Mouse (Mus musculus): ENCODE results near the gene Ube2v1. TPM values are rescaled to one million over a fixed set of nuclear protein-coding genes. Genes with fewer than 3 reads are reported as not detected.
"Not testable (repeated sequence)": the region's sequence is repeated elsewhere in the genome, so short reads cannot be mapped to it uniquely, and the experiment has no call there.

Ube2v1 gene
- polyA plus RNA-seq, 1 experiment, result 322 TPM

GRCm38 (mm10) chr2:167617472-167617871 lies 14.4 kb downstream of the Ube2v1 start:
- Histone ChIP-seq H3K4me3 (no peak overlapping the region), H3K79me2 (ENCODE audit: control insufficient read depth, insufficient read depth) (peaks cover 74% of the 10 kb centered on the region), H3K27me3 (ENCODE audit: control insufficient read depth, insufficient read depth, insufficient read length) (no peaks in the 10 kb centered on the region), H3K4me2 (ENCODE audit: low read depth) (no peak overlapping the region), H3K36me3 (ENCODE audit: control insufficient read depth, insufficient read depth) (peaks cover 37% of the 10 kb centered on the region), H3ac (ENCODE audit: control insufficient read depth, insufficient read length) (no peak overlapping the region)
- TF ChIP-seq USF1 (IDR thresholded peaks at IDR 0.05; ENCODE audit: low read depth) (no peak), TCF12 (IDR thresholded peaks at IDR 0.05; ENCODE audit: insufficient read depth, poor library complexity, severe bottlenecking) (no peak), POLR2A (IDR thresholded peaks at IDR 0.05; ENCODE audit: insufficient read length, low read depth) (no peak), MYOD1 (IDR thresholded peaks at IDR 0.05; ENCODE audit: control insufficient read depth in 1 of 3, insufficient read length in 2 of 3, low read depth in 2 of 3) (no peak), MAX (IDR thresholded peaks at IDR 0.05; ENCODE audit: low read depth) (no peak), MYOG (IDR thresholded peaks at IDR 0.05; ENCODE audit: control insufficient read depth in 1 of 3, insufficient read depth in 1 of 3, insufficient read length in 2 of 3, low read depth in 2 of 3) (no peak), CEBPB (IDR thresholded peaks at IDR 0.05; ENCODE audit: insufficient read depth, poor library complexity, severe bottlenecking) (no peak), POLR2AphosphoS2 (IDR thresholded peaks at IDR 0.05; ENCODE audit: insufficient read length, low read depth) (no peak), REST (IDR thresholded peaks at IDR 0.05; ENCODE audit: insufficient read depth, insufficient read length) (no peak), TCF3 (IDR thresholded peaks at IDR 0.05; ENCODE audit: insufficient read length, low read depth) (no peak), E2F4 (IDR thresholded peaks at IDR 0.05; ENCODE audit: insufficient read depth) (no peak), SRF (IDR thresholded peaks at IDR 0.05; ENCODE audit: control insufficient read depth, insufficient read length, low read depth) (no peak)

- Histone ChIP-seq H3ac (ENCODE audit: control insufficient read depth, insufficient read length) (no peak overlapping the region), H3K4me3 (no peak overlapping the region), H3K27me3 (ENCODE audit: control insufficient read depth, insufficient read depth, insufficient read length) (no peaks in the 10 kb centered on the region), H3K4me2 (ENCODE audit: low read depth) (no peak overlapping the region), H3K36me3 (ENCODE audit: control insufficient read depth, insufficient read depth) (peaks cover 37% of the 10 kb centered on the region), H3K79me2 (ENCODE audit: control insufficient read depth, insufficient read depth) (peaks cover 74% of the 10 kb centered on the region)
- TF ChIP-seq POLR2AphosphoS2 (IDR thresholded peaks at IDR 0.05; ENCODE audit: insufficient read length, low read depth) (no peak), MAX (IDR thresholded peaks at IDR 0.05; ENCODE audit: low read depth) (no peak), CEBPB (IDR thresholded peaks at IDR 0.05; ENCODE audit: insufficient read depth, poor library complexity, severe bottlenecking) (no peak), REST (IDR thresholded peaks at IDR 0.05; ENCODE audit: insufficient read depth, insufficient read length) (no peak), USF1 (IDR thresholded peaks at IDR 0.05; ENCODE audit: low read depth) (no peak), POLR2A (IDR thresholded peaks at IDR 0.05; ENCODE audit: insufficient read length, low read depth) (no peak), MYOG (IDR thresholded peaks at IDR 0.05; ENCODE audit: control insufficient read depth in 1 of 3, insufficient read depth in 1 of 3, insufficient read length in 2 of 3, low read depth in 2 of 3) (no peak), TCF3 (IDR thresholded peaks at IDR 0.05; ENCODE audit: insufficient read length, low read depth) (no peak), SRF (IDR thresholded peaks at IDR 0.05; ENCODE audit: control insufficient read depth, insufficient read length, low read depth) (no peak), E2F4 (IDR thresholded peaks at IDR 0.05; ENCODE audit: insufficient read depth) (no peak), MYOD1 (IDR thresholded peaks at IDR 0.05; ENCODE audit: control insufficient read depth in 1 of 3, insufficient read length in 2 of 3, low read depth in 2 of 3) (no peak), TCF12 (IDR thresholded peaks at IDR 0.05; ENCODE audit: insufficient read depth, poor library complexity, severe bottlenecking) (no peak)
These were observed 14.9 kb downstream of the Ube2v1 start for GRCm38 (mm10) chr2:167617034-167617433.

GRCm38 (mm10) chr2:167613335-167613734 lies 18.6 kb downstream of the Ube2v1 start:
- peaks cover 40% of the 10 kb centered on the region for H3K36me3 ChIP-seq (ENCODE audit: control insufficient read depth, insufficient read depth)
- H3K79me2 ChIP-seq (ENCODE audit: control insufficient read depth, insufficient read depth), result peaks cover 45% of the 10 kb centered on the region
- H3K4me2 ChIP-seq (ENCODE audit: low read depth); H3ac ChIP-seq (ENCODE audit: control insufficient read depth, insufficient read length); H3K27me3 ChIP-seq (ENCODE audit: control insufficient read depth, insufficient read depth, insufficient read length); H3K4me3 ChIP-seq: not testable (repeated sequence)

- Histone ChIP-seq H3K36me3 (ENCODE audit: control insufficient read depth, insufficient read depth) (peaks cover 41% of the 10 kb centered on the region), H3ac (ENCODE audit: control insufficient read depth, insufficient read length) (no peak overlapping the region), H3K4me3 (no peak overlapping the region), H3K79me2 (ENCODE audit: control insufficient read depth, insufficient read depth) (peaks cover 40% of the 10 kb centered on the region), H3K4me2 (ENCODE audit: low read depth) (no peak overlapping the region), H3K27me3 (ENCODE audit: control insufficient read depth, insufficient read depth, insufficient read length) (no peaks in the 10 kb centered on the region)
- TF ChIP-seq USF1 (IDR thresholded peaks at IDR 0.05; ENCODE audit: low read depth) (no peak), REST (IDR thresholded peaks at IDR 0.05; ENCODE audit: insufficient read depth, insufficient read length) (no peak), TCF3 (IDR thresholded peaks at IDR 0.05; ENCODE audit: insufficient read length, low read depth) (no peak)
These were observed 19.8 kb downstream of the Ube2v1 start for GRCm38 (mm10) chr2:167612122-167612521.

- Histone ChIP-seq H3K36me3 (ENCODE audit: control insufficient read depth, insufficient read depth) (peaks cover 38% of the 10 kb centered on the region), H3K27me3 (ENCODE audit: control insufficient read depth, insufficient read depth, insufficient read length) (no peaks in the 10 kb centered on the region), H3ac (ENCODE audit: control insufficient read depth, insufficient read length) (no peak overlapping the region), H3K4me3 (no peak overlapping the region), H3K4me2 (ENCODE audit: low read depth) (no peak overlapping the region), H3K79me2 (ENCODE audit: control insufficient read depth, insufficient read depth) (peaks cover 39% of the 10 kb centered on the region)
- TF ChIP-seq TCF12 (IDR thresholded peaks at IDR 0.05; ENCODE audit: insufficient read depth, poor library complexity, severe bottlenecking) (no peak), SRF (IDR thresholded peaks at IDR 0.05; ENCODE audit: control insufficient read depth, insufficient read length, low read depth) (no peak), E2F4 (IDR thresholded peaks at IDR 0.05; ENCODE audit: insufficient read depth) (no peak), MAX (IDR thresholded peaks at IDR 0.05; ENCODE audit: low read depth) (no peak), USF1 (IDR thresholded peaks at IDR 0.05; ENCODE audit: low read depth) (no peak), TCF3 (IDR thresholded peaks at IDR 0.05; ENCODE audit: insufficient read length, low read depth) (no peak), MYOD1 (IDR thresholded peaks at IDR 0.05; ENCODE audit: control insufficient read depth in 1 of 3, insufficient read length in 2 of 3, low read depth in 2 of 3) (no peak), POLR2A (IDR thresholded peaks at IDR 0.05; ENCODE audit: insufficient read length, low read depth) (no peak), REST (IDR thresholded peaks at IDR 0.05; ENCODE audit: insufficient read depth, insufficient read length) (no peak), POLR2AphosphoS2 (IDR thresholded peaks at IDR 0.05; ENCODE audit: insufficient read length, low read depth) (no peak), MYOG (IDR thresholded peaks at IDR 0.05; ENCODE audit: control insufficient read depth in 1 of 3, insufficient read depth in 1 of 3, insufficient read length in 2 of 3, low read depth in 2 of 3) (no peak)
These were observed 20.6 kb downstream of the Ube2v1 start for GRCm38 (mm10) chr2:167611287-167611686.

Data from myocyte (in vitro differentiated cells).